Mouse (Mus musculus) frontal cortex, postnatal 36 days (tissue): ENCODE results near the gene Mei4.

ENCODE experiments used
- DNase-seq, 2 experiments: peaks; one replicate each; pipeline ENCODE4 v3.0.0; 2022; ENCODE audit warnings: low spot score in 2 of 2

The Mei4 gene

GRCm38 (mm10) chr9:82160143-82160542 lies 296.7 kb downstream of the Mei4 start:
- DNase-seq, result no peak

GRCm38 (mm10) chr9:82162415-82162814 lies 298.9 kb downstream of the Mei4 start:
- no peak for DNase-seq

GRCm38 (mm10) chr9:82217976-82218375 lies 354.5 kb downstream of the Mei4 start:
- no peak for DNase-seq

GRCm38 (mm10) chr9:82247695-82248445 lies 384.4 kb downstream of the Mei4 start:
- no peak for DNase-seq
